Mouse (Mus musculus): ENCODE measurements around the gene Gli1. TPM values are rescaled to one million over a fixed set of nuclear protein-coding genes. Genes with fewer than 3 reads are reported as not detected.

Gene Gli1
- polyA plus RNA-seq, 1 experiment from 2014 or later = 0.04 TPM

DNA sequence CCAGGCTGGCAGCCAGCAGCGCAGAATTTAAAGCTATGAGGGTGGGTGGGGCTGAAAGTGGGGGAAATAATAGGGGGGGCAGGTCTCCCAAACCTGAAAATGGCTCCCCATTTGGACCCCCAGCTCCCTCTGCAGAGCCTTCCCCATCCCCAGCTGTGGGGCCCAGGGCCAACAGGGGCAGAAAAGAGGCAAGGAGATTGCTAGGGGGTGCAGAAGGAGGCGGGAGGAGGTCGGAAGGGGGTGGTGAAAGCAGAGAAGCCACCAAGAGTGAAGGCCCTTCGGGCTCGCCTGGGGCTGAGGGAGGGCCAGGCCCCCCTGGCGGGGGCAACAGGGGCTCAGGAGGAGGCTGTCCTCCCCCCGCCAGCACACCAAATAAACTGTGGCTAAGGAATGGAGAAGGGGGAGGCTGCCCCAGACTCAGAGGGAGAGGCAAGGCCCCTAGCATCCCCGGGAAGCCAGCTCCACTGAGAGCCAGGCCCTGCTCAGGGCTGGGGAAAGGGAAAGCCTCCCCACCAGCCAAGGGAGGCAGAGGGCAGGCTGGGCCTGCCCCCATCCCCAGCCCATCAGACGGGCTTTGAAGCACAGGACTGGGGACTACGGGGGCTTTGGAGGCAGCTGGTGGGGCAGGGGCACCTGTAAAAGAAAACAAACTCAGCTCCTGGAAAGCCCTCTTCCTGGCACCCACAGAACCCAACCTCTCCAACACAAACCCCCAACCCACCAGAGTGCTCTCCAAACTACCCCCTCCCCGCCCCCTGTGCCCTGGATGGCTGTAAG lies 56.9 kb downstream of the Gli1 start:
- no peak overlapping the region for H3K27ac ChIP-seq (ENCODE audit: low read depth)
- no peak overlapping the region for H3K4me3 ChIP-seq (ENCODE audit: low read depth, low read length)
- ATAC-seq (no peak), DNase-seq (no peak)
- no peak for TF ChIP-seq CTCF (IDR thresholded peaks at IDR 0.05; ENCODE audit: low read depth)
- TF ChIP-seq EP300 (IDR thresholded peaks at IDR 0.05; ENCODE audit: low read depth) = no peak
- H3K9ac ChIP-seq (replicated peaks) = no peak overlapping the region
- no peaks in the 10 kb centered on the region for H3K9me3 ChIP-seq (ENCODE audit: low read length)
- no peak overlapping the region for H3K4me2 ChIP-seq (ENCODE audit: low read depth, low read length)
- peaks cover 71% of the 10 kb centered on the region for H3K36me3 ChIP-seq (replicated peaks; ENCODE audit: insufficient read depth, low read length)
- WGBS (ENCODE audit: insufficient replicate concordance) = 84% methylated on average over 11 of the region's 11 CpGs
- peaks cover 23% of the 10 kb centered on the region for H3K4me1 ChIP-seq (ENCODE audit: insufficient read depth)
- no peaks in the 10 kb centered on the region for H3K27me3 ChIP-seq (ENCODE audit: insufficient read depth, low read length)

- WGBS (ENCODE audit: insufficient replicate concordance) = 95% methylated on average over 7 of the region's 7 CpGs
- no peak for ATAC-seq
- Histone ChIP-seq H3K9me3 (ENCODE audit: low read length) (no peaks in the 10 kb centered on the region), H3K36me3 (replicated peaks; ENCODE audit: insufficient read depth, low read length) (peaks cover 77% of the 10 kb centered on the region), H3K27me3 (ENCODE audit: insufficient read depth, low read length) (no peaks in the 10 kb centered on the region), H3K27ac (ENCODE audit: low read depth) (no peak overlapping the region), H3K4me1 (ENCODE audit: insufficient read depth) (peaks cover 19% of the 10 kb centered on the region), H3K9ac (replicated peaks) (no peak overlapping the region), H3K4me2 (ENCODE audit: low read depth, low read length) (no peak overlapping the region), H3K4me3 (ENCODE audit: low read depth, low read length) (no peak overlapping the region)
- TF ChIP-seq EP300 (IDR thresholded peaks at IDR 0.05; ENCODE audit: low read depth) (no peak), CTCF (IDR thresholded peaks at IDR 0.05; ENCODE audit: low read depth) (no peak)
- DNase-seq = no peak
Observed at GRCm38 (mm10) chr10:127284105-127284622, 57.6 kb downstream of the Gli1 start.

DNA sequence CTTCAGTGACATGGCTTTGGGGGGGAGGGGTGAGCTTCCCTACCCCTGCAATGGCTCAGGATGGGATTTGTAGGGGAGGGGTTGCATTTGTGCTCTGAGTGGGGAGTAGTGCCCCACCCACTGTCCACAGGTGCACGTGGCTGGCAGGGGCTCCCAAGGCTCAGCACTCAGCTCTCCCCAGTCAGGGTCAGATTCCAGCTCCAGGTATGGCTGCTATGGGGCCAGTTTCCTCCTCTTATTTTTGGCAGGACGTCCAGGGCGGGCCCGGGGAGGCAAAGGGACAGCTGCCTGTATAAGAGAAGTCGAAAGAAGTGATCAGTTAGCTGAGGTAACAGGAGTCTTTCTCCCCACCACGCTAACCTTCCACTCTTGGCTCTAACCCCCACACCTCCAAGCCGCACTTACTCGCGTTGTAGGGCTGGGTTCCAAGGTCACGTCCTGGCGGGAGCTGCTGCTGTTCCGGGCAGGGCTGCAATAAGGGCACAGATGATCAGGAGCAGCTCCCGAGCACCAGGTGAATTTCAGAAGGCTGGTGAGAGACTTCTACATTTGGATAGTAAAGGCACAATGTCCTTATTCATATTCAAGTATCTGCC lies 59.1 kb downstream of the Gli1 start:
- WGBS (ENCODE audit: insufficient replicate concordance) = 64% methylated on average over 13 of the region's 13 CpGs
- Histone ChIP-seq H3K27me3 (ENCODE audit: insufficient read depth, low read length) (no peaks in the 10 kb centered on the region), H3K4me1 (ENCODE audit: insufficient read depth) (peaks cover 17% of the 10 kb centered on the region), H3K36me3 (replicated peaks; ENCODE audit: insufficient read depth, low read length) (peaks cover 87% of the 10 kb centered on the region), H3K9me3 (ENCODE audit: low read length) (no peaks in the 10 kb centered on the region), H3K4me2 (ENCODE audit: low read depth, low read length) (no peak overlapping the region), H3K9ac (replicated peaks) (no peak overlapping the region), H3K4me3 (ENCODE audit: low read depth, low read length) (no peak overlapping the region), H3K27ac (ENCODE audit: low read depth) (no peak overlapping the region)
- no peak for TF ChIP-seq CTCF (IDR thresholded peaks at IDR 0.05; ENCODE audit: low read depth)
- no peak for DNase-seq
- ATAC-seq = no peak

DNA sequence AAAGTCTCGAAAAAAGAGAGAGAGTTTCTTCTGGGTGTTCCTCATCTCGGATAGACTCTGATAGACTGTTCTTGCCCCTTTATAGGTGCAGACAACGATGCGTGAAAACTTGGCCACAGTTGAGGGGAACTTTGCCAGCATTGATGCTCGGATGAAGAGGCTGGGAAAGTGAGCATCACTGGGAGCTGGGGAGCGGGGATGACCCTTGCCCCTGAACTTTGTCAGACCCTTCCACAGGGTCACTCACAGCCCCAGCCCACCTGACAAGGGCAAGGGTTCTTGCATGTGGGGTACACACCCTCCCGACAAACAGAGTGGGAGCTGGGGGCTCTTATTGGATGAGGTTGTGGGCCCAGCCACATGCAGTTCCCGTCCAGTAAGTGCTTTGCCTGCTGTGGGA lies 60.5 kb downstream of the Gli1 start:
- H3K9me3 ChIP-seq (ENCODE audit: low read length) = no peaks in the 10 kb centered on the region
- TF ChIP-seq CTCF (IDR thresholded peaks at IDR 0.05; ENCODE audit: low read depth) (no peak), EP300 (IDR thresholded peaks at IDR 0.05; ENCODE audit: low read depth) (no peak)
- H3K4me3 ChIP-seq (ENCODE audit: low read depth, low read length) = no peak overlapping the region
- H3K4me2 ChIP-seq (ENCODE audit: low read depth, low read length) = no peak overlapping the region
- 79% methylated on average over 8 of the region's 8 CpGs for WGBS (ENCODE audit: insufficient replicate concordance)
- H3K27ac ChIP-seq (ENCODE audit: low read depth) = no peak overlapping the region
- DNase-seq (no peak), ATAC-seq (no peak)
- H3K4me1 ChIP-seq (ENCODE audit: insufficient read depth) = peaks cover 3% of the 10 kb centered on the region
- no peaks in the 10 kb centered on the region for H3K27me3 ChIP-seq (ENCODE audit: insufficient read depth, low read length)
- no peak overlapping the region for H3K9ac ChIP-seq (replicated peaks)
- H3K36me3 ChIP-seq (replicated peaks; ENCODE audit: insufficient read depth, low read length) = peaks cover 89% of the 10 kb centered on the region

Other genes with a start within 250 kb of the Gli1 start
- 78.8 and 81.4 TPM in 2 replicates for gene Os9, start 220.8 kb downstream of the Gli1 start, polyA plus RNA-seq (2015; fragmentation: Nextera tagmentation; extraction: Ambion mirVana)
- 27.2 and 32.2 TPM in 2 replicates for gene B4galnt1, start 176.7 kb downstream of the Gli1 start, polyA plus RNA-seq (2015; fragmentation: Nextera tagmentation; extraction: Ambion mirVana)
- gene Slc26a10, start 161.3 kb downstream of the Gli1 start, polyA plus RNA-seq (2015; fragmentation: Nextera tagmentation; extraction: Ambion mirVana) = 2.0 TPM in 2 replicates
- 1.9 and 2.6 TPM in 2 replicates for gene Arhgef25, start 151.9 kb downstream of the Gli1 start, polyA plus RNA-seq (2015; fragmentation: Nextera tagmentation; extraction: Ambion mirVana)
- 8.8 and 8.9 TPM in 2 replicates for gene Dtx3, start 146.2 kb downstream of the Gli1 start, polyA plus RNA-seq (2015; fragmentation: Nextera tagmentation; extraction: Ambion mirVana)
- gene Pip4k2c, start 130.4 kb downstream of the Gli1 start, polyA plus RNA-seq (2015; fragmentation: Nextera tagmentation; extraction: Ambion mirVana) = 14.7 and 17.7 TPM in 2 replicates
- 0.06 TPM in 2 replicates for gene Kif5a, start 78.6 kb downstream of the Gli1 start, polyA plus RNA-seq (2015; fragmentation: Nextera tagmentation; extraction: Ambion mirVana)
- gene Dctn2, start 75.6 kb downstream of the Gli1 start, polyA plus RNA-seq (2015; fragmentation: Nextera tagmentation; extraction: Ambion mirVana) = 65.3 and 67.4 TPM in 2 replicates
- 5.3 and 5.7 TPM in 2 replicates for gene Mbd6, start 53.0 kb downstream of the Gli1 start, polyA plus RNA-seq (2015; fragmentation: Nextera tagmentation; extraction: Ambion mirVana)
- 51.3 and 62.3 TPM in 2 replicates for gene Mars, start 30.2 kb downstream of the Gli1 start, polyA plus RNA-seq (2015; fragmentation: Nextera tagmentation; extraction: Ambion mirVana)
- gene Arhgap9, start 20.0 kb downstream of the Gli1 start, polyA plus RNA-seq (2015; fragmentation: Nextera tagmentation; extraction: Ambion mirVana) = 13.5 and 14.8 TPM in 2 replicates
- gene Inhbe, start 12.4 kb upstream of the Gli1 start, polyA plus RNA-seq (2015; fragmentation: Nextera tagmentation; extraction: Ambion mirVana) = 18.4 and 29.0 TPM in 2 replicates
- gene Inhbc, start 28.5 kb upstream of the Gli1 start, polyA plus RNA-seq (2015; fragmentation: Nextera tagmentation; extraction: Ambion mirVana) = 21.0 and 27.2 TPM in 2 replicates
- gene R3hdm2, start 38.4 kb upstream of the Gli1 start, polyA plus RNA-seq (2015; fragmentation: Nextera tagmentation; extraction: Ambion mirVana) = 16.6 and 17.3 TPM in 2 replicates
- gene Stac3, start 159.7 kb upstream of the Gli1 start, polyA plus RNA-seq (2015; fragmentation: Nextera tagmentation; extraction: Ambion mirVana) = 0.21 and 0.57 TPM in 2 replicates
- gene Ndufa4l2, start 173.0 kb upstream of the Gli1 start, polyA plus RNA-seq (2015; fragmentation: Nextera tagmentation; extraction: Ambion mirVana) = 13.1 and 23.1 TPM in 2 replicates
- 62.6 and 75.0 TPM in 2 replicates for gene Shmt2, start 180.5 kb upstream of the Gli1 start, polyA plus RNA-seq (2015; fragmentation: Nextera tagmentation; extraction: Ambion mirVana)
- gene Nxph4, start 192.6 kb upstream of the Gli1 start, polyA plus RNA-seq (2015; fragmentation: Nextera tagmentation; extraction: Ambion mirVana) = not detected in 2 replicates

All from liver, postnatal 0 days (tissue).